Mouse (Mus musculus) NIH3T3 (cell line): Measurements from ENCODE around the gene Plek2.

Experiments
- DNase-seq: peaks from one replicate; pipeline ENCODE4 v3.0.0-alpha.2; 2012; ENCODE audit warnings: low read depth

Gene Plek2

GRCm38 (mm10) chr12:78910684-78911461, 4.1 kb upstream of the Plek2 start:
- DNase-seq = peak; percentile 27

DNA sequence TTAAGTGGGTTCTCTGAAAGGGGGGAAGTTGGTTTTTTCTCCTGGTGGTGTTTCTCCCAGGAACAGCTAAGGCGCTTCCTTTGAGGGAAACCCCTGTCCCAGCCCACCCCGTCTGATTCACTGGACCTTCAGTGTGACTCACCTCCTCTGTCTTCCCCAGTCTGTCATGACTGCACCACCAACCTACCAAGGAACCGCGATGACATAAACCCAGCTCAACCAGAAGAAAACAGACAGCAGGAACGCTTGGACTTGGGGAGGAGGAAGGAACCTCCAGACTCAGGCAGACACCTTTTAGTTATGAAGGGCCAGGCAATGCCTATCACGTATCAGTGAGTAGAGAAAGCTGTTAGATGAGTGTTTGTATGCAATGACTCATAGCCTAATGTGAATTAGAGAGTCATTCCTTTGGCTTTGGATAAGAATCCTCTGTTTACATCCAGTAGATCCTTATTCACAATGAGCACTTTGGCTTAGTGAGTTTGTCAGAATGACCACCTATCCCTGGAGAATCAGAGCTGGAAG, 1.4 kb upstream of the Plek2 start:
- DNase-seq = peak; percentile 54

- DNase-seq = no peak
Observed at GRCm38 (mm10) chr12:78904499-78904898, 2.3 kb downstream of the Plek2 start.

- no peak for DNase-seq
Observed at GRCm38 (mm10) chr12:78903313-78903712, 3.5 kb downstream of the Plek2 start.

DNA sequence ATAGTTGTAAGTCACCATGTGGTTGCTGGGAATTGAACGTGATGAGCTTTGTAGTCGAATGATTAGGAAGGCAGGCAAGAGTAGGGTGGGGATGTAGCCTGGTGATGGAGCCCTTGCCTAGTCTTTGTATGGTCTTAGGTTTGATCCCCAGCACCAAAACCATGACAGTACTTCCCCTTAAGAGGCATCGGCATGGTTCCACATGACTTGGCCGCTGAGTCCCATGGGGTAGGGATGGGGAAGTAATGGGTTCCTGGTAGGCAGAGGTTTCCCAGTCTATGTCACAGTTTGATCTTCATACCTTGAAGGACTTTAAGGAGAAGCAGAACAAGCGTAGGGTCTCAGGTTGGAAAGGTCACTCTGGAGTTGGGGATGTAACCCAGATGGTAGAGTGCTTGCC, 5.3 kb downstream of the Plek2 start:
- no peak for DNase-seq

GRCm38 (mm10) chr12:78897861-78898260, 8.9 kb downstream of the Plek2 start:
- DNase-seq = no peak

- DNase-seq = no peak
Observed at GRCm38 (mm10) chr12:78891149-78891548, 15.6 kb downstream of the Plek2 start.

DNA sequence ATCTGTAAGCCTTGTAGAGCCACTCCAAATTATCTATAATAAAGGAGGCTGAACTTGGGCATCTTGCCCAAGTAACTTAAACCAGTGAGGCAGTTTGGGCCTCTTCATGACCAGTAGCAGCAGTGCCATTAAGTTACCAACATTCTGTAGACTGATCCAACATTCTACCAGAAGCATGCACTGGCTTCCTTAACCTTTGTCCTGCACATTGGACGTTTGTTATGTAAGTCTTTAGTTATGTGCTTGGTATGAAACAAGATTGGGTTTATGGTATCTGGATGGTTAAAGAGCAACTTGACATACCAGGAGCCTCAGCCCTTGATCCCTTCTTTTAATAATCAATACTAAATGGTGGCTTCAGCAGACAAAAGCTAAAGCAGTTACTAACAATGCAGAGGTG, 16.7 kb downstream of the Plek2 start:
- DNase-seq = no peak

DNA sequence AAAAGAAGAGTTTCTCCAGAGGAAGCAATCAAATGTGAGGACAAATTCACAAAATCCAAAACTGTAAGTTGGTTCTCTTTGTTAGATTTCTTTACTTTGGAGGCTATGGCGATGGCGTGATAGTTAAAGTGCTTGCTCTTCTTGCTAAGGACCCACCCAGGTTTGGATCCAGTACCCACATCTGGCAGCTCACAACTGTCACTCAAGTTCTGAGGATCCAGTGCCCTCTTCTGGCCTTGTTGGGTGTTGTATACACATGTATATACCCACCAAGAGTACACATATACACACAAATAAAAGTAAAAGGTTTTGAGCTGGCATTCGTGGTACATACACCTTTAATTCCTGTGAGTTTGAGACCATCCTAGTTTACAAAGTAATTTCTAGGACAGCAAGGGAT, 32.2 kb downstream of the Plek2 start:
- no peak for DNase-seq

DNA sequence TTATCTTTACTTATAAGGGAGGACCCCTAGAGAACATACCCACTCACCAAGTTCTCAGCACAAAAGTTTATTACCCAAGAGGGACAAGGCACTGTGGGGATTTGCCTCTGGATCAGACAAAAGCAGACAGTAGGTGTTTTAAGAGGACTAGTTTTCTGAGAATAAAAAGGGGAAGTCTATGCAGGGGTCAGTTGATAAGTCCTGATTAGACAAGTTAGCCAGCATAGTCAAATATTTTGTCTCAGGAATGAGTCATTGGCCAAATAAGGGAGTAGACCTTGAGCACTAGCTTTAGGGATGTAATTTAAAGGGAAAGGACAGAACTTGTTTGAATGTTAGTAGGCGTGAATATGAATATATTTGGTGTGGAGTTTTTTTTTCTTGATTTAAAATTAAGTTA, 38.6 kb downstream of the Plek2 start:
- DNase-seq = peak; percentile 9

DNA sequence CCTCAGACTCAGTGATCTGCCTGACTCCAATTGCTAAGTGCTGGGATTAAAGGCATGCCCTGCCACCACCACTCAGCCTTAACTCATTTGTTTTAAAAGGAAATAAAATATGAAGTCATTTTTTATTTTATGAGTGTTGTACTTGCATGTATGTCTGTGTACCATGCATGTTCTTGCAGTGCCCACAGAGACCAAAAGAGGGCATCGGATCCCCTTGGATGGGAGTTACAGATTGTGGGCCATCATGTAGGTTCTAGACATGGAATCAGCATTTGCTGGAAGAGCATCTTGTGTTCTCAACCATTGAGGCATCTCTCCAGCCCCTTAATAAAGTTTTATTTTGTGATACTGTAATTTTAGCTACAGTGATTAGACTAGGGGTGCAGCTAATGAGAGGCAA, 41.3 kb downstream of the Plek2 start:
- DNase-seq = peak; percentile 46

DNA sequence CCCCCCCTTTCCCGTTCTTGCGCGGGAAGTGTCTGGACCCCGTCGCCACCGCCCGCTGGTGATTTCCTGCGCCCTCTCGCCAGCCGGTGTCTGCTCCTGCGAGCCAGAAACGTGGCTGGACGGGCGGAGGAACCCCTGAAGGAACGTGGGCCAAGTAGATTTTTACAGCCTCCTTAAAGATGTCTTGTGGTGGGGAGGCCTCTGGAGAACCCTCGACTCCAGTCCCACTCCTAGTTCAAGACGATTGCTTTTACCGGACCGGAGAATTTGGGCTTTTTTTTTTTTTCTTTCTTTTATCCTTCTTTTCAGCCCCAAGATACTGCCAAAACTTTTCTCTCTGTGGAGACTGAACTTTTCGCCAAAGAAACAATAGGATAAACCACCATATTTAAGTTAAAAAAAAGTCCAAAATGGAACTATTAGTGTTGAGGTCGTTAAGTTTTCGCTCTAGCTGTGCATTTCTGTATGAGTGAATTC, 44.5 kb downstream of the Plek2 start:
- no peak for DNase-seq

DNA sequence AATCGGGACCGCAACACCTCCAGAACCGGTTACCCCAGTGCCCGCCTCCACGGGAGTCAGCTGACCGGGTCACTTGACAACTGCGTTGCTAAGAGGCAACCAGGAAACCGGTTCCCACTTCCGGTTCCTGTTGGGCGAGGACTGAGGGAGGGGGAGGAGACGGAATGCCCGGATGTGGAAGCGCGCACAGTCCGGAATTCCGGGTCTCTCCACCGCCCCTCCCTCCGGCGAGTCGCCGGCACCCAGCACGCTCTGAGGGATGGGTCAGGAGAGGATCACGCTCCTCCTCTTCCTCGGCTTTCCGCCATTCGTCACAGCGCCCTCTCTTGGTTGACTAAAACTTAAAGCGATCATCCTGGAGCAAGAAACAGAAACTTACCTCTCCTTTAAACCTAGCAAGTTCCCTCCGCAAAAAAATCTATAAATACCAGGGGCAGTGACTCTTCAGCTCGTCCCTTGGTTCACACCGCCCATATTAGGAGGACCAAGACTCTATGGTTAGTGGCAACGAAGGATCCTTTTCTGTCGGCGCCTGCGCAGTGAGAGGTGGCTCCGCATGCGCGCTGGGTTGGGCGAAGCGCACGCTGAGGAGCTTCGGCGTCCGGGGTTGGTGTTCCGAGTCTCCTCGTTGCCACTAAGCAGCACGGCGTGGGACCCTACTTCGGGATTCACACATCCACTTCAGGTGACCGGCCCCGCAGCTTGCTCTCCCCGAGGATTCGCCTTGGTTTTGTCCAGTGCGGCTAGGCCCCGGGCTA, 45.1 kb downstream of the Plek2 start, which contains the start of the genes Atp6v1d and Eif2s1:
Gene Atp6v1d (minus strand): TSS at position 143 of the 758 bp plus-strand sequence.
Gene Eif2s1 (plus strand): TSS at position 324 of the 758 bp plus-strand sequence.
- DNase-seq = peak; percentile 99

DNA sequence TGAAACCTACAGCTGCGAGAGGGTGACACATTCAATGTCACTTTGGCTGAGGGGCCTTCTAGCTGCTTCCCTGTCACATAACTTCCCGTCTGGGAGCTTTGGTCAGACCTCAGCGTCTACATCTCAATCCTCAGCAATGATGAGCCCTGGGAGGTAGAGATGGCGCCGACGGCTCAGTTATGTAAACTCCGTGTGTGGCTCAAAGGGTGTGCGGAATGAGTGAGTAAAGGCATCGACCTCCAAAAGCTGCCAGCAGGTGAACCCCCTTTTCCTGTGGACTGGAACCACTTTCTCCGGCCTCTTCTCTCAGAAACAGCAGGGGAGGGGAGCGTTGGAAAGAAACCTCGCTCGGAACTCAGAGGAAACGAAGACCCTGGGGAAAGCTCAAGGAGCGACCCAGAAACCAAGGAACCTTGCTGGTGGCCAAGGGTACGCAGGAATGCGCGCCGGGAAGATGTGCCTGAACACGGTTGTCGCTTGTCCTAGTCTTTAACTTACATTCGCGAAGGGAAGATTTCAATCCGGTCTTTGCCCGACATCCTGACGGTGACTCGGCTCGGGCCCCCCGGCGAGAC, 45.8 kb downstream of the Plek2 start:
- peak; percentile 59 for DNase-seq

DNA sequence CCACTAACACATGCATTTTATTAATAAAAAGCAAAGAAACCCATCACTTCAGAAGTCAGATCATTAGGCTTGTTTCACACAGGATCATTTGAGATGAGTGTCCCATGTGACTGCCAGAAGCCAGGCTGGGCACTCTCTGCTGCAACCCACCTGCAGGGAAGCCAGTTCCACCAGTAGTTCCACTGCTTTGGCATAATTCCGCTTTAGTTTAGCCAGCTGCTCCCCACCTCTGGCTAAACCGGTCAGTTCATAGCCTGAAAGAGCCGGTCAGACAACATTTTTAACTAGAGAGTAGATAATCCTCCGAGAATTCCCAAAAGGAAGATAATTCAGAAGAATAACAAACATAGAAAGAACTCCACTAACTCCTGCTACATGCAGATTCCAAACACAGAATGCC, 58.5 kb downstream of the Plek2 start:
- DNase-seq = no peak

- no peak for DNase-seq
Observed at GRCm38 (mm10) chr12:78842429-78842828, 64.3 kb downstream of the Plek2 start.

- no peak for DNase-seq
Observed at GRCm38 (mm10) chr12:78839906-78840305, 66.9 kb downstream of the Plek2 start.
